Mouse (Mus musculus): ENCODE measurements around the gene Nat8f6.
"Not testable (repeated sequence)": the region's sequence is repeated elsewhere in the genome, so short reads cannot be mapped to it uniquely, and the experiment has no call there.

Nat8f6 gene

DNA sequence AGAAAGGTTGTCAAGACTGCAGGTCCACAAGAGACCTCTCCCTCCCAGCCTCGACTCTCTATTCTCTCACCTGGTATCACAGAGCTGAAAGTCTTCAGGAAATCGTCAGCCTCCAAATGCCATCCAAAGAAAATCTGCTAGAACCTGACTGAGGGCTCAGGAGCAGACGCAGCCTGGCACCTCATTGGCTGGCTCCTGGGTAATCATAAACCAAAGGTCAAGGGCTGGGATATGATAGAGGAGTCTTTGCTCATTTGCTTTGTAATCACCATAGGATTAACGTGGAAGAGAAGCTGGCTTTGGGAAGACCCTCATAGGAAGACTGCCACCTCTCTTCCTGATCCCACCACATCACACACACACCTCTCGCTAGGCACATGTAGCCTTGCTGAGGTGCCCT is at the start of gene Nat8f6, which contains the start of gene Nat8f5:
Nat8f6 (minus strand) TSS at position 118 of the 400 bp plus-strand sequence.
Nat8f5 (minus strand) TSS at position 136 of the 400 bp plus-strand sequence.
- DNase-seq, result no peak

DNA sequence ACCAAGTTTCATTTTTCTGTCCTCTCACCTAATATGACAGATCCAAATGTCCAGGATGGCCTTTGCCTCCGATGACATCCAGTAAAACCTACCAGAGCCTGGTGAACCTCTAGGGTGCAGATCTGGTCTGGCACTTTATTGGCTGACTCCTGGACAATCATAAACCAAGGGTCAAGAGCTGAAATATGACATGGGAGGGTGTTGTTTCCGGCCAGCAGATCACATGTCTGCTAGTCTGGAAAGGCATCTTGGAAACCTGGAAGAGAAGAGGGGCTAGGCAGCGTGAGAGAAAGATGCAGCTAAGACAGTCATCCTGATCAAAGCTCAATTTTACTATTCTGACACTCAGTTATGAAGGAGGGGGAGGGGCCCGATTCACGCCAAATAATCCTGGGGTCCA is 48.3 kb upstream of the Nat8f6 start, which contains the start of gene Nat8f2:
Nat8f2 (minus strand) TSS at position 153 of the 400 bp plus-strand sequence.
- not testable (repeated sequence) for DNase-seq

DNA sequence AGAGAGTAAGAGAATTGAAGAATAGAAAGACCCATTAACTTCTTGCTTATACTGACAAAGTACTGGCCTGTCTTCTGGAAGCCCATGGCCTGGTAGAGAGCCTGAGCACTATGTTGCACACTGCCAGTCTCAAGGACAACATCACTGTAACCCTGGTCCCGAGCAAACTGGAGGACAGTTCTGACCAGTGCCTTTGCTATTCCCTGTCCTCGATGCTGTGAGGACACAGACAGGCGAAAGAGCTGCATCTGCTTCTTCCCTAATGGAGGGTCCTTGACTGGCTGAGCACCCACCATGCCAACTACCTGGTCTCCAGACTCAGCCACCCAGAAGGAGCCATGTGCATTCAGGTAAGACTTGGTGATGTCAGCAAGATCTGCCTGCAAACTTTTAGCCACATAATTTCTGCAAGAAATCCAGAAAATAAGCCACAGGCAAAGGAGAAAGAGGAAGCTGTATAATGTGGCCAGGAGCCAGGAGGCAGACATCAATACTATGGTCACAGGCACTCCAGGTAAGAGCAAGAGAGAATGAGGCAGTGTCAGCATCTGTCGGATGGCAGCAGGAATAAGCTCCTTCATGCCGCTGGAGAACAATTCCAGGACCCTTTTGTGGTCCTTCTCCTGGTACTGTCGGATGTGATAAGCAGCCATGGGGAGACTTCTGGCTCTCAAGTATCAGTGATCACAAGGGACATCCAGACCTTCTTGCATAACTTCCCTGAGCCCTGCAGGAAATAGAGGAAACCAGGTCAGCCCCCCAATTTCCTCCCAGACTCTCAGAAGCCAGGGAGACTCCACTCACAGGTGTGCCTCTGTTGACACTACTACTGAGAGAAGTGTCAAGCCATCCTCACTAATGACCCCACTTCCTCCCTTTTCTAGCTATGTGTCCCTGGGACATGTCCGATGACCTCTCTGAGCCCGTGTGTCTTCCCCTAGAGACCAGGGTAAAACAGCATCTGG is 47.3 kb upstream of the Nat8f6 start:
- no peak for DNase-seq

DNA sequence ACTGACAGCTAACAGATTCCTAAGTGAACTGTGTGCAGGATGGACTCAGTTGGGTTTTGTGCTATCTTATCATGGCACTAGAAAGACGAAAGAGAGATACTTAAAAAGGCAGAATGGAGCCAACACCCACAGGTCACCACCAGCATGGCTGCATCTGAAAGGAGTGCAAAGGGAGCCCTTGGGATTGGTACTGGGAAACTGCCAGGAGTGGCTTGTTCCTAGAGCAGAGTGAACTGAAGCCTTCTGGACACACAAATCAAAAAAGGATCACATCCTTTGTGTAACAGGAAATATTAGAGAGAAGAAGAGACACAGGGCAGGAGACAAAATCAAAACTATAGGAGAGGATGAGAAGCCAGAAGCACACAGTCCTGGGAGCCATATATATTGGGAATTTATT is 46.2 kb upstream of the Nat8f6 start:
- not testable (repeated sequence) for DNase-seq

DNA sequence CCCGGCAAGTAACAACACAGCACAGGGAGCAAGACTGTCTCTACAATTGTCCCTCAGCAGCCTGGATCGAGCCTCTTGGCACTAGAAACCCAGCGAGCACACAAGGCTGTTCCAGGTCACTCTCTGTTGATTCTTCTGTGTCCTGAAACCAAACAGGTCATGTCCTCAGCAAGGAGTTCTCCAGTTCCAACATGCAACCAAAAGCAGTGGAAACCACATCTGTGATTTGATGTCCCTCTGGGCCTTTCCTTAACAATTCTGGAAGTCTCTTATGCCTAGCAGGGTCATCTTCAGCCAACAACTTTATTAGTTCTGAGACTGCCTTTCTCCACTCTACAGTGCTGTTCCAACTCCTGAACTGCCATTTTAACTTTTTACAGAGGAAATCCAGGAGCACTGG is 45.4 kb upstream of the Nat8f6 start:
- DNase-seq, result not testable (repeated sequence)

DNA sequence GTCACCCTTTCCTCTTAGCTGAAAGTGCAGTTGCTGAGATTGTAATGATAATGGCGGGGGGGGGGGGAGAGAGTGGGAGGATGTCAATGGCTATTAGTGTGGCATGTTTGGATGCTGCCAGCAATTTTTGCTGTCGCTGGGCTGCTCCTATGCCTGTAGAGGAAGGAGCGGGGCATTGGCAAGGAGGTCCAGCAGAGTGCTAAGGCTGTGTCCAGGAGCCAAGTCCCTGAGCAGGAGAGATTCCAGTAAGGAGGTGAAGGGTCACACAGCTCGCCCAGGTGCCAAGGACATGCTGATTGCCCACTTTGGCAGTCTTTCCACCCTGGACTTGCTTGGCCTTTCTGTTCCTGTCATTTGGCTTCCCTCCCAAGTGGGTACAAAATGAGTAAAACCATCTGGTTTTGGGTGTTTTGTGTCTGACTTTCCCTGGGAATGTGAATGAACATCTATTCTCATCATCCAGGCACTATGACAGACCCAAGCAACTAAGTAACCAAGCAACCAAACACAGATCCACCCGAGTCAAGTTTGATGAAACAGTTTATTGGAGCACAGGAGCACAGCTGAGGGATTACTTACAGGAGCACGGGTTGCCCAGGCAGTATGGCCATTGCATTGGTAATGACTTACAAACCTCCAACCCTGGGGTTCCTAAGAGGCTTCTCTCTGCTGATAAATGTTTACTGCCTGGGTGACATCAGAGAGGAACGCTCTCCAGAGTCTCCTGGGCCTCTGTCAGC is 44.3 kb upstream of the Nat8f6 start:
- DNase-seq, result not testable (repeated sequence)

DNA sequence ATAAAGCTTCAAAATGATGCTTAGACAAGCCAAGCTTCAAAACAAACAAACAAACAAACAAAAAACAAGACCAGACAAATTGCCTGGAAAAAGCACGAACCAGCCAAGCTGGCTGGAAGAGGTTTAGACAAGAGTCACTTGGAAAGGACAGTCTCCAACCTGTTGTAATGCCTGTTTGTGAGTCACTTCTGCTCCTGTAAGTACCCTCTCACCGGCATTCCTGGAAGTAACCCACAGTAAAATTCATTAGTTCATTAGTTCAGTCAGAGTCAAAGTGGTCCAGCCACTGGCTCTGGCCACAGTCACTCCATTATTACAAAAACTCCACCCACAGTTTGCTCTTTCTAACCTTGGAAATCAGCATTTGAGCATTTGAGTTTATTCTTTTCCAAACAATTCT is 43.1 kb upstream of the Nat8f6 start:
- DNase-seq, result no peak

DNA sequence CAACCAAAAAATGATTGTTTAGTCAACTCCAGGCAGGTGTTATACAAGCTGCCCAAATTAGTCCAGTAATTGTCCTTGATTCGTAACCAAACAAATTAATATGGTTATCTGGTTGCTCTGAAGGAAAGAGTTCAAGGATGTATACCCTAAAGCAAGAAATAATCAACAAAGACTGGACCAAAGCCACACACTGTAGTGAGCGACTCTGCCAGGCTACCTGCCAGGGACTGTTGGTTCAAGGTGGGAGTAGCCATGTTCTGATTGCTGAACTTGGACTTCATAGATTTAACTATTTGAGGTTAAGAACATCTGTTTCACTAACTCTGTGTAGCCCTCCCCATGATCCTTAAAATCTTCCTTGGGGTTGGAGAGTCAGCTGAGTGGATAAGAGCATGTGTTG is 42.4 kb upstream of the Nat8f6 start:
- no peak for DNase-seq

DNA sequence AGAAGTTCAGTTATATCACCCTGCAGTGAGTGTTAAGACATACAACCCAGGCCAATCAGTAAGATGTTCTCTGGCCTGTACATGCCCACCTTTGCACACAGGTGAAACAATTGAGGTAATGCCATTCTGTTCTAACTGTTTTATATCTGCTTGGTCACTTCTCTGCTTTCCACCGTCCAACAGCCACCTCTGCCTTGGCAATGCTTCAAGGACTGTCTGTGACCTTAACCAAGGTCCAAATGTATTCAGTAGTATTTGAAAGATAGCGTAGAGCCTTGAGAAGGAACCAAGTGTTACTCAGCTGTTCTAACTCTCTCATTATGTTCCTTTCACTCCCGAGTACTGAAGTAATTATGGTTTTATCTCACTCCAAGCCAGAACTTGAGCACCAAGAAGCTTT is 41.8 kb upstream of the Nat8f6 start:
- DNase-seq, result no peak

DNA sequence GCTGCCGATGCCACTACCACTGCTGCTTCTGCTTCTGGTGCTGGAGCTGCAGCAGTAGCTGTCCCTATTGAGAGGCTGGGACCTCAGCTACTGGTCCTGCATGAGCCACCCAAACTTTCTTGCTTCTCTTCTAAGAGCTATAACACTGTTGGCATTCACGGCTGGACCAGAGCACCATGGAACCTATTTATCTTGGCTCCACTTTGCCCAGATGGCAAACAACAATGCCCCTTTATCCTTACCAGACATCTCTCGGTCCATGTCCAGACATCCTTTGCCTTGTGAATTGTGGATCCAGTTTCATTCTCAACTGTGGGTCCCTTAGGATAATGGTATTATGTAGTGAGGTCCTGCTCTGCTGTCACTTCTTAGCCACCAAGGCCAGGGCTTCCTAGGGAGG is 40.5 kb upstream of the Nat8f6 start:
- DNase-seq, result no peak

DNA sequence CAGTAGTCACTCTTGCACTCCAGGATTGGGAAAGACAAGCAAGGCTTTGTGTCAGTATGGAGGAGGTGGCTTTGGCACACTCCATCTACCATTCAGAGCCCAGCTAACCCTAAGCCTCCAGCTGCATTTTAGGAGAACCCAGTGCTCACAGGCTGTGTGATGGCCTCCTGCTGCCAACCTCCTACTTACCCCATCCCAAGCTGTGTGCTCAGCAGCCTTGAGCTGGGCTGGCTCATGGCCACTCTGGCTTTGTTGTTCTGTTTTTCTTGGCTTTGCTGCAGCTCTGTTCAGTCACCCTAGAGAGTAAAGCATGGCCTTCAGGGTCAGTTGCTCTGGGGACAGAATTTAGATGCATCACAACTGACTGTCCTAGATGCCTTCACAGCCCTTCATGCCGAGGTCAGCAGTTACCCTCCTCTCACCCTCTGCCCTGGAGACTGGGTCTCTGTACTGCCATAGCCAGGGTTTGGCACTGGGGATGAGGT is 35.5 kb upstream of the Nat8f6 start:
- DNase-seq, result no peak

DNA sequence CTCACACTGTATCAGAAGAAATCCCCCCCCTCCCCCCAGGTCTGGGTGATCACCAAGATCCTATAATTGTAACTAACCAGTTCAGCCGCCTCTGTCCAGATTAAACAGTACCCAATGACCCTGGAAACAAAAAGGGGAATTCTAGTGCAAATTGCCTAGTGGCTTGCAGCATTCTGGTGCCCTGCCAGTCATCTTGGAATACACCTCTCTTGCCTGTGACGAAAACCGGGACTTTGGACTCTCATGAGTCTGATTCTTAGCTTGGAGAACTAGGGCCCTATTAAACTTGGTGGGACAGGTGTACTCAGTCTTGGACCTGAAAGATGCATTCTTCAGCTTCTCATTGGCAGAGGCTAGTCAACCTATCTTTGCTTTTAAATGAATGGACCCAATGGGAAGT is 32.7 kb upstream of the Nat8f6 start:
- no peak for DNase-seq

DNA sequence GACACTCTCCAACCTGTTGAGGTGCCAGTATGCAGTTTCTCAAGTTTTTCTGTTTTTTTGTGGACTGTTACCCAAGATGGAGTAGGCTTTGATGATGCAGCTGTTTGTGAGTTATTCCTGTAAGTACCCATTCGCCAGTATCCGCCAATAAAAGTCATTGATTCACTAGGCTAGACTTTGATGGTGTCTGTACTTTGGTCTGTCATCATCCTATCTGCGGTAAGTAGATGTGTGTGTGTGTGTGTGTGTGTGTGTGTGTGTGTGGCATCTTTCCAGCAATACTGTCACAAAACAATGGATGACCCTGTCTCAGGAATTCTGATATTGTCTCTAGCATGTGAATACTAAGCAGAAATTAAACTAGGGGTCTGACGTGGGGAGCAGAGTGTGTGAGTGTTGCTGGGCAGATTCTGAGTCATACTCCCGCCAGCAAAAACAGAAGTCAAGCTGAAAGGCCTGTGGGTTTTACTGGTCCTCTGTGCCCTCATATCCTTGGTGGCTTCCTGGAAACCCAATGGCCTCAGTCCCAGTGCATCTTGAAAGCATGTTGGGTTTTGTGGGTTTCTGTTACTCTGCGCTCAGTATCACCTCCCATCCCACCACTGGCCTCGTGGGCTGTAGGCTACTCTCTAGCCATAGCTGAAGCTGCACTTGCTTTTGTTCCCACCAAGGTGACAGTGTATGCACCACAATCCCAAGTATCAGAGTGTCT is 30.5 kb upstream of the Nat8f6 start:
- no peak for DNase-seq

DNA sequence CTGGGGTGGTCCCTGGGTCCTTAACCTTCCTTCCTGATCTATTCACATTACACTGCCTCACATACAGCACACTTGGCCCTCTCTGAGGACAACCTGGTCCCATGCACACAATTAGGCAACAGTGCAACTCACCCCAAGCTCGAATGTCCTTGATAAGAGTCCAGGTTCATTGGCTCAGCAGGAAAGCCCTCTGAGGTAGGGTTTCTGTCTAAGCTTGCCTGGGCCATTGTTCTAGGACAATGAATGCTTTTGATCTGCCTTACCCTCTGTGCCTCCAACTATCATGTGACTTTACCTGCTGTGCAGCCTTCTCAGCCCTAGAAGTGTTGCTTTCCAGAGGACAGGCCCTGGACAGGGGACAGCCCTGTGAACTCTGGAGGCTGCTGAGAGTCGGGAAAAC is 28.5 kb upstream of the Nat8f6 start:
- DNase-seq, result no peak

DNA sequence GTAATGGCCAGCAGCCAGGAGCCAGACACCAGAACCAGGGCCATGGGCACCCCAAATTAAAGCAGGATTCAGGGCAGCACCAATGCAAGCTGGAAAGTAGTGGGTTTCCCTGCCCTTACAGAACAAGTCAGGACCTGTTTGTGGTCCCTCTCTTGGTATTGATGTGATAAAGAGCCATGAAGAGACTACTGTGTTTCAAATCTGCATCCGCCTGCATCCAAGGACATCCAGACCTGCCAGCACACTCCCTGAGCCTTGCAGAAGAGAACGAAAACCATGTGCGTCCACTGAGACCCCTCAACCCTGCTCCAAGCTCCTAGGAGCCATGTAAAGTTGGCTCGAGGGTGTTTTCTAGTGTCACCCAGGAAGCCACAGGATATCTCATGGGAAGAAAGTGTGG is 27.4 kb upstream of the Nat8f6 start:
- no peak for DNase-seq

DNA sequence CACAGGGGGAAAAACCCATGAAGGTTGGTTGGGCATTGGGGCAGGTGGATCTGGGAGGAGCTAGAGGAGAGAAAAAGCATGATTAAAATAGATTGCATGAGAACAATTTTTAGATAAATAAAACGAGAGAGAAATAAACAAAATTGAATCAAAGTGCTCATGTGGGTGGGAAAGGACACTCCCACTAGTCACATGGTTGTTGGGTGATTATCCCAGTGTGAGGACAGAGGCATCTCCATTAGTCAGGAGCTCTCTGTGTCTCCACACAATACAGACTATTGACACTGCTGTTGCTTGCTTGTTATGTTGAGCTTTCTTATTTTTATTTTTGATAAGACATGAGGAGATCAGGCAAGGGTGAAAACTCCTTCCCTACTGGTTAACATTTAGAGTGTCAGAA is 26.2 kb upstream of the Nat8f6 start:
- no peak for DNase-seq

DNA sequence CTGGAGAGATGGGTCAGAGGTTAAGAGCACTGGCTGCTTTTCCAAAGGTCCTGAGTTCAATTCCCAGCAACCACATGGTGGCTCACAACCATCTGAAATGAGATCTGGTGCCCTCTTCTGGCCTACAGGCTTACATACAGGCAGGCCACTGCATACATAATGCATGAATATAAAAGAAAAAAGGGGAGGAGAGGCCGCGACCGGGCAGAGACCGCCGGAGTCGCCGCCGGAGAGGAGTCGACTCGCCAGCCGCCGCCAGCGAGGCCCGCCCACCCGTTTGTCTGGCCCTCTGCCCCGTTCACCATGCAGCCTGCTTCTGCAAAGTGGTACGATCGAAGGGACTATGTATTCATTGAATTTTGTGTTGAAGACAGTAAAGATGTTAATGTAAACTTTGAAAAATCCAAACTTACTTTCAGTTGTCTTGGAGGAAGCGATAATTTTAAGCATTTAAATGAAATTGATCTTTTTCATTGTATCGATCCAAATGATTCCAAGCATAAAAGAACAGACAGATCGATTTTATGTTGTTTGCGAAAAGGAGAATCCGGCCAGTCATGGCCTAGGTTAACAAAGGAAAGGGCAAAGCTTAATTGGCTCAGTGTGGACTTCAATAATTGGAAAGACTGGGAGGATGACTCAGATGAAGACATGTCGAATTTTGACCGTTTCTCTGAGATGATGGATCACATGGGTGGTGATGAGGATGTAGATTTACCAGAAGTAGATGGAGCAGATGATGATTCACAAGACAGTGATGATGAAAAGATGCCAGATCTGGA is 23.1 kb upstream of the Nat8f6 start:
- not testable (repeated sequence) for DNase-seq

DNA sequence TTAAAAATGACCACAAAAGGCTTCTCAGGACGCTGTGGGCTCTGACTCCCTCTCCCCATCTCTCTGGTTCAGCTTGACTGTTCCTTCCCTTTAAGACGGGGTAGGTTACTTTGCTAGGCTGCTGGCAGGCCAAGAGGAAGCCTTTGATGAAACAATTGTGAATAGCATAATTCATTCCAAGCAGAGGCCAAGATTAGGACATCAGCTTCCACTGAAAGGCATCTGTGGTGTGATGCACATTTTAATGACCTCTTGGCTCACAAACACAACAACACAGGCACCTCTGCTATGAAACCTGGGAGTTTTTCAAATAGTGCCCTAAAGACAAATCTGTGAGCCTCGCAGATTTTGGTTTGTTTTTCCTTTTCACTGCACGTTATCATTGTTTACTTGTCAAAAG is 19.2 kb upstream of the Nat8f6 start:
- DNase-seq, result no peak

DNA sequence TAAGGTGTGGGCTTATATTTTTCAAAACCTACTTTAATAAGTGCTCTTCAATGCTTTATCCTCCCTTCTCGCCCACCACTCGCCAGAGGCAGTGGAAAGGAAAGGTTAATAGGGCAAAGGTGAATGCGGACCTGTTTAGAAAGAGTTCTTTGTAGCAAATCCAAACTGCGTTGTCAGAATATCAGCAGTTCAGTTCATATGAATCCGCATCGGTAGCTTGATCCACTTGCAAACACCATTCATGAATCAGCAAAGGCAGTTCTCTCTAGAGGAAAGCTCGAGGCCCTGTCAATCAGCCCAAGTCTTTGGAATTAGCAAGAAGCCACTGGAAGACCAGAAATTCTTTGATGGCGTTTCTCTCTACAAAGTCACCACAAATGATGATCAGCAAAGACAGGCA is 17.9 kb upstream of the Nat8f6 start:
- DNase-seq, result no peak

DNA sequence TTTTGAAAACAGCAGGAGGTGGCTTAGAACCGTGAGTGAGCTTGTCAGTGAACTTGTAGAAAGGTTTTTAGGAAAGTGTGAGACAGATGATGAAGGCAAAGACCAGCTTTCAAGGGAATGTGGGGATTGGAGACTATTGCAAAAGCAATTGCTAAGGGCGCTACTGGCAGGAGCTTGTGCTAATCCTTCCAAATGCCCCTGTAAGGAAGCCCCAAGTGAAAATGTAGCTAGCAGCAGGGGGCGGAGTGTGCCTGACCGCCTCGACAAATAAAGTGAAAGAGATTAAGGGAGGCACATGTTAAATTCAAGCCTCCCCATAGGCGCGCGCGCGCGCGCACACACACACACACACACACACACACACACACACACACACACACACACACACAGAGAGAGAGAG is 16.6 kb upstream of the Nat8f6 start:
- DNase-seq, result not testable (repeated sequence)

DNA sequence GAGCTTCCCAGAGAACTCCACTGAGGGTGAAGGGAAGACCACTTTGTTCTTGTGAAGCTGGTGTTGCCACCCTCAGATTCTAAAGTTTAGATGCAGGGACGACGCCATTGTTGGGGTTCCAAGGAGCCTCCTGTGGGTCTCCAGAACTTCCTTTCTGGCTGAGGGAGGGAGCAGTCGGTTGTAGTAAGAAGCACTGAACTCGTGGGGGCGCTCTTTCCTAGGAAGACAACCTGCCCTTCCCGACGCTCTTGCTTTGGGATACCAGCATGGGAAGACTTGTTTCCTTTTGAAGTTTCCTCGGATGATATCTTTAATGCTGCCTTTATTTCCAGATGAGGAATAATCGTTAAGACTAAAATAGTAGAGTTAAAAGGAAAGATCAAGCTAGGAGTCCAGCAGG is 16.1 kb upstream of the Nat8f6 start:
- peak in 1 of 2 experiments; percentile 25 for DNase-seq

DNA sequence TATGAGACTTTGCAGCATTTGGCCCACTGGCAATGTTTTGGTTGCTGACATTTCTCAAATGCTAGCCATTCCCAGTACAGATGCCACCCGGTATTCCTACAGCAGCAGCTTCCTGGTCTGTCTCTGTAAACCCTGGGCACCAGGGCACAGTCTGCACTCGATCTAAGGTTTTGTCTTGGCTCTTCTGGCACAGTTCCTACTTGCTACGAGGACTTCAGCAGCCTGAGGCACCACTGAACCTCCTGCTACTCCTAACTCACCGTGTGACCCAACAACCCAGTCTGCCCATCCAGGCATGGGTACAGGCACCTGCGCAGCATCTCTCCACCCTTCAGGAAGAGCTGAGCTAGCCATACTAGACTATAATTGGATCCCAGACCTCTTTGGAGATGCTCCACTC is 15.3 kb upstream of the Nat8f6 start:
- DNase-seq, result not testable (repeated sequence)

Measured in spleen, adult 18-20 months (tissue).